Comparison of ENCODE assay signal across 12 mouse cellular contexts in the genomic region with DNA sequence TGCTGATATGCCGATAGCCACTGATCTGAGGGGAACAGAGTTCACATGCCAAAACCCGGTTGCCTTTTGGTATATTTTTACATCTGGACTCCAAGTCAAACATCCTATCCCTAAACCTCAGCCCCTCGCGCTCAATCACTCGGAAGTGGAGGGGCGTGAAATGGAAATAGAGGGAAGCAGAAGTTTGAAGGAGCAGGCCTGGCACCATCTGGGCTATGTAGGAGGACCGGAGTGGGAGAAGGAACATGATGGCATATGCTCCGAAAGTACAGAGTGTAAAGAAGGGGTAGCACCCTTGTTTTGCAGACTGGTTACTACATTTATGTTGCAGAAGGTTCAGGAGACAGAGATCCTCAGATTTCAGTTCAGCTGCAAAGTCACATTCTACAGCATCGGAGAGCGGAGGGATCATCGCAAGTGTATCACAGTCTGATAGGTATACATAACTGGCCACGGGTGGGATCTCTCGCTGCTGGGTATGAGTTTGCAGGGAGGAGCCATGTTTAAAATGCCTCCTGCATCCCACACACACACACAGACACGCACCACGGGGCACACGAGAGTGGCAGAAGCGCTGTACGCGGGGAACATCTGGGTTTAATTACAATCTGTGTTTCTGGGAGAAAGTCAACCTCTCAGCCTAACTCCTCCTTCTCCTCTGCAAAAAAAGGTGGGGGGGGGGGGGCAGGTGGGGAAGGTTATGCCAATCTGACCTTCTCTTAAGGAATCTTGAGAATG.
DNase-seq lines count a peak whose midpoint lies in the region; ATAC-seq and TF ChIP-seq lines count a peak whose summit lies in the region.
"Had no signal": no experiment of that assay in that cellular context is flagged by ENCODE, and none has a peak within 500 bp of the region (broad histone marks: within the 10 kb centered on the region; RNA-seq: fewer than 3 reads in every experiment).

No protein-coding gene starts in this region.

- ATAC-seq in hindbrain, embryonic 11.5 days (ENCODE audit: low FRiP score): no peak
- no peak for ATAC-seq in hindbrain, embryonic 13.5 days (ENCODE audit: low FRiP score)
- 0 out of 2 replicates have a peak, but pooled peaks have one; percentile 59 for ATAC-seq in embryonic facial prominence, embryonic 13.5 days (ENCODE audit: insufficient number of reproducible peaks, insufficient read depth, low FRiP score, low TSS enrichment, low read depth)
- ATAC-seq in limb, embryonic 14.5 days (ENCODE audit: low FRiP score, low read depth): no peak
- ATAC-seq: inflammation-experienced regulatory T-cells, adult 6 months; liver, postnatal 0 days had no signal

- no peaks in the 10 kb centered on the region for H3K9me3 ChIP-seq in hindbrain, embryonic 11.5 days (ENCODE audit: control insufficient read depth, low read length)
- no peaks in the 10 kb centered on the region for H3K9me3 ChIP-seq in hindbrain, embryonic 13.5 days
- H3K9me3 ChIP-seq in embryonic facial prominence, embryonic 13.5 days: no peaks in the 10 kb centered on the region
- no peaks in the 10 kb centered on the region for H3K9me3 ChIP-seq in limb, embryonic 14.5 days (ENCODE audit: control insufficient read depth, low read length)

- H3K4me1 ChIP-seq in hindbrain, embryonic 11.5 days (replicated peaks; ENCODE audit: control insufficient read depth, insufficient read depth, low read length): no peaks in the 10 kb centered on the region
- no peaks in the 10 kb centered on the region for H3K4me1 ChIP-seq in hindbrain, embryonic 13.5 days (replicated peaks)
- H3K4me1 ChIP-seq in embryonic facial prominence, embryonic 13.5 days: peaks cover 11% of the 10 kb centered on the region
- H3K4me1 ChIP-seq in limb, embryonic 14.5 days (ENCODE audit: control insufficient read depth, insufficient read depth, low read length): peaks cover 6% of the 10 kb centered on the region; the same call in 1 of the 2 replicates

- H3K4me2 ChIP-seq in hindbrain, embryonic 11.5 days (replicated peaks; ENCODE audit: low read depth, low read length): no peak overlapping the region
- no peak overlapping the region for H3K4me2 ChIP-seq in hindbrain, embryonic 13.5 days
- peak overlapping the region; percentile 54 for H3K4me2 ChIP-seq in embryonic facial prominence, embryonic 13.5 days
- H3K4me2 ChIP-seq in limb, embryonic 14.5 days (replicated peaks; ENCODE audit: low read depth, low read length, severe bottlenecking): 0 out of 2 replicates have a peak overlapping the region, but pooled peaks have one; percentile 15

- H3K36me3 ChIP-seq in hindbrain, embryonic 11.5 days (ENCODE audit: control insufficient read depth, insufficient read depth, low read length): no peaks in the 10 kb centered on the region
- H3K36me3 ChIP-seq in hindbrain, embryonic 13.5 days: no peaks in the 10 kb centered on the region
- H3K36me3 ChIP-seq in embryonic facial prominence, embryonic 13.5 days: no peaks in the 10 kb centered on the region
- H3K36me3 ChIP-seq in limb, embryonic 14.5 days (ENCODE audit: control insufficient read depth, insufficient read depth, low read length): no peaks in the 10 kb centered on the region

- 71% methylated on average over 19 of the region's 19 CpGs for WGBS in hindbrain, embryonic 11.5 days
- whole genome bisulfite sequencing in hindbrain, embryonic 13.5 days: 82% methylated on average over 19 of the region's 19 CpGs
- 24% methylated on average over 19 of the region's 19 CpGs for WGBS in embryonic facial prominence, embryonic 13.5 days
- 50% methylated on average over 19 of the region's 19 CpGs for WGBS in limb, embryonic 14.5 days

- H3K27ac ChIP-seq in hindbrain, embryonic 11.5 days (ENCODE audit: low read depth, low read length): no peak overlapping the region
- H3K27ac ChIP-seq in hindbrain, embryonic 13.5 days: no peak overlapping the region
- H3K27ac ChIP-seq in embryonic facial prominence, embryonic 13.5 days: no peak overlapping the region
- no peak overlapping the region for H3K27ac ChIP-seq in limb, embryonic 14.5 days (replicated peaks; ENCODE audit: low read depth, low read length)

- H3K4me3 ChIP-seq in hindbrain, embryonic 11.5 days (ENCODE audit: low read depth, low read length): no peak overlapping the region
- H3K4me3 ChIP-seq in hindbrain, embryonic 13.5 days: no peak overlapping the region
- peak overlapping the region; percentile 24 for H3K4me3 ChIP-seq in embryonic facial prominence, embryonic 13.5 days
- H3K4me3 ChIP-seq in limb, embryonic 14.5 days (replicated peaks; ENCODE audit: low read length): no peak overlapping the region

- TF ChIP-seq POLR2A in limb, embryonic 14.5 days (IDR thresholded peaks at IDR 0.05; ENCODE audit: borderline replicate concordance, extremely low read depth, insufficient read depth, insufficient read length): no peak

- H3K9ac ChIP-seq in hindbrain, embryonic 11.5 days (ENCODE audit: low read depth, low read length): no peak overlapping the region
- H3K9ac ChIP-seq in hindbrain, embryonic 13.5 days: no peak overlapping the region
- peak overlapping the region; percentile 47 for H3K9ac ChIP-seq in embryonic facial prominence, embryonic 13.5 days
- H3K9ac ChIP-seq in limb, embryonic 14.5 days (ENCODE audit: low read depth, low read length, severe bottlenecking): no peak overlapping the region
- H3K9ac ChIP-seq: liver, postnatal 0 days had no signal

- peak; percentile 18 for DNase-seq in hindbrain, embryonic 11.5 days (ENCODE audit: low spot score)
- DNase-seq in layer of hippocampus, adult 9-10 months (ENCODE audit: low spot score): peak; percentile 53
- no peak for DNase-seq in limb, embryonic 14.5 days (ENCODE audit: low spot score)
- no peak for DNase-seq in spleen, postnatal 10 days (ENCODE audit: low spot score in 2 of 2)
- DNase-seq in gastrocnemius, adult 8-10 months (ENCODE audit: low spot score in 2 of 2): no peak
- DNase-seq in adrenal gland, postnatal 4 days (ENCODE audit: low spot score in 2 of 2): no peak
- DNase-seq: adrenal gland, postnatal 25 days; liver, postnatal 0 days; midbrain, embryonic 14.5 days had no signal

- no peaks in the 10 kb centered on the region for H3K27me3 ChIP-seq in hindbrain, embryonic 11.5 days (ENCODE audit: control insufficient read depth, insufficient read depth, low read length)
- H3K27me3 ChIP-seq in hindbrain, embryonic 13.5 days: no peaks in the 10 kb centered on the region
- no peaks in the 10 kb centered on the region for H3K27me3 ChIP-seq in embryonic facial prominence, embryonic 13.5 days
- H3K27me3 ChIP-seq in limb, embryonic 14.5 days (ENCODE audit: control insufficient read depth, insufficient read depth, low read length): no peaks in the 10 kb centered on the region

Comparison
In these comparisons a context has a peak if more than half of its experiments do, and no peak if none do; other contexts are left out.
1. DNase-seq: peak in hindbrain, embryonic 11.5 days (single experiment) and layer of hippocampus, adult 9-10 months (single experiment); none in limb, embryonic 14.5 days (single experiment), spleen, postnatal 10 days (0 of 2), gastrocnemius, adult 8-10 months (0 of 2) and adrenal gland, postnatal 4 days (0 of 2).
2. H3K4me2 ChIP-seq: peak in embryonic facial prominence, embryonic 13.5 days (single experiment) and limb, embryonic 14.5 days (single experiment); none in hindbrain, embryonic 11.5 days (single experiment) and hindbrain, embryonic 13.5 days (single experiment).